Mouse (Mus musculus): ENCODE measurements around the gene Gm5478. TPM values are rescaled to one million over a fixed set of nuclear protein-coding genes. Genes with fewer than 3 reads are reported as not detected.
"Not testable (repeated sequence)": the region's sequence is repeated elsewhere in the genome, so short reads cannot be mapped to it uniquely, and the experiment has no call there.

The Gm5478 gene
- not detected in 2 replicates for polyA plus RNA-seq (2012; rRNA removed)

- TF ChIP-seq POLR2A (IDR thresholded peaks at IDR 0.05; ENCODE audit: control insufficient read depth, extremely low read depth, insufficient read depth, low read length, poor library complexity), result no peak
- no peak for TF ChIP-seq CTCF (IDR thresholded peaks at IDR 0.05; ENCODE audit: borderline replicate concordance, control insufficient read depth, extremely low read depth, insufficient read depth, low read length, poor library complexity)
- no peak within 1 kb of the TSS for H3K27ac ChIP-seq (ENCODE audit: control insufficient read depth, insufficient read depth, low read length)
- no peaks in the 10 kb centered on the region for H3K36me3 ChIP-seq (ENCODE audit: control insufficient read depth, insufficient read depth, low read length)
- WGBS, result 81% methylated on average over 3 of the region's 3 CpGs
- H3K4me1 ChIP-seq (replicated peaks; ENCODE audit: control insufficient read depth, insufficient read depth, low read length), result no peaks in the 10 kb centered on the region
- no peaks in the 10 kb centered on the region for H3K27me3 ChIP-seq (ENCODE audit: control insufficient read depth, insufficient read depth, low read length)
- H3K4me3 ChIP-seq (ENCODE audit: control insufficient read depth, insufficient read depth, low read length), result no peak within 1 kb of the TSS
- no peak for DNase-seq
These were observed at the start of gene Gm5478 for GRCm38 (mm10) chr15:101647280-101647679. Gene Gm5478 (minus strand): TSS chr15:101647380.

- TF ChIP-seq POLR2A (IDR thresholded peaks at IDR 0.05; ENCODE audit: control insufficient read depth, extremely low read depth, insufficient read depth, low read length, poor library complexity) (no peak), CTCF (IDR thresholded peaks at IDR 0.05; ENCODE audit: borderline replicate concordance, control insufficient read depth, extremely low read depth, insufficient read depth, low read length, poor library complexity) (no peak)
- Histone ChIP-seq H3K4me1 (replicated peaks; ENCODE audit: control insufficient read depth, insufficient read depth, low read length) (no peaks in the 10 kb centered on the region), H3K36me3 (ENCODE audit: control insufficient read depth, insufficient read depth, low read length) (no peaks in the 10 kb centered on the region), H3K27me3 (ENCODE audit: control insufficient read depth, insufficient read depth, low read length) (no peaks in the 10 kb centered on the region), H3K4me3 (ENCODE audit: control insufficient read depth, insufficient read depth, low read length) (no peak within 1 kb of the TSS), H3K27ac (ENCODE audit: control insufficient read depth, insufficient read depth, low read length) (no peak within 1 kb of the TSS)
- 93% methylated on average over 5 of the region's 5 CpGs for WGBS
- no peak for DNase-seq
These were observed 47.0 kb upstream of the Gm5478 start, which contains the start of gene Krt6a for GRCm38 (mm10) chr15:101694207-101694606. Gene Krt6a (minus strand): TSS chr15:101694307.

- not testable (repeated sequence) for DNase-seq; H3K4me3 ChIP-seq (ENCODE audit: control insufficient read depth, insufficient read depth, low read length); H3K27me3 ChIP-seq (ENCODE audit: control insufficient read depth, insufficient read depth, low read length); H3K4me1 ChIP-seq (replicated peaks; ENCODE audit: control insufficient read depth, insufficient read depth, low read length); H3K36me3 ChIP-seq (ENCODE audit: control insufficient read depth, insufficient read depth, low read length); H3K27ac ChIP-seq (ENCODE audit: control insufficient read depth, insufficient read depth, low read length)
- 98% methylated on average over 5 of the region's 5 CpGs for WGBS
These were observed 43.3 kb upstream of the Gm5478 start for GRCm38 (mm10) chr15:101690460-101690859.

GRCm38 (mm10) chr15:101688161-101688560 is 41.0 kb upstream of the Gm5478 start:
- H3K4me1 ChIP-seq (replicated peaks; ENCODE audit: control insufficient read depth, insufficient read depth, low read length), result no peaks in the 10 kb centered on the region
- H3K36me3 ChIP-seq (ENCODE audit: control insufficient read depth, insufficient read depth, low read length), result no peaks in the 10 kb centered on the region
- 64% methylated on average over 2 of the region's 2 CpGs for WGBS
- TF ChIP-seq POLR2A (IDR thresholded peaks at IDR 0.05; ENCODE audit: control insufficient read depth, extremely low read depth, insufficient read depth, low read length, poor library complexity) (no peak), CTCF (IDR thresholded peaks at IDR 0.05; ENCODE audit: borderline replicate concordance, control insufficient read depth, extremely low read depth, insufficient read depth, low read length, poor library complexity) (no peak)
- H3K27me3 ChIP-seq (ENCODE audit: control insufficient read depth, insufficient read depth, low read length), result no peaks in the 10 kb centered on the region
- no peak overlapping the region for H3K27ac ChIP-seq (ENCODE audit: control insufficient read depth, insufficient read depth, low read length)
- no peak for DNase-seq
- no peak overlapping the region for H3K4me3 ChIP-seq (ENCODE audit: control insufficient read depth, insufficient read depth, low read length)

GRCm38 (mm10) chr15:101680187-101680586 is 33.0 kb upstream of the Gm5478 start, which contains the start of gene Krt6b:
Gene Krt6b (minus strand): TSS chr15:101680287.
- no peak for DNase-seq
- WGBS, result 78% methylated on average over 2 of the region's 2 CpGs
- no peaks in the 10 kb centered on the region for H3K36me3 ChIP-seq (ENCODE audit: control insufficient read depth, insufficient read depth, low read length)
- H3K27me3 ChIP-seq (ENCODE audit: control insufficient read depth, insufficient read depth, low read length), result no peaks in the 10 kb centered on the region
- no peak within 1 kb of the TSS for H3K4me3 ChIP-seq (ENCODE audit: control insufficient read depth, insufficient read depth, low read length)
- no peak within 1 kb of the TSS for H3K27ac ChIP-seq (ENCODE audit: control insufficient read depth, insufficient read depth, low read length)
- H3K4me1 ChIP-seq (replicated peaks; ENCODE audit: control insufficient read depth, insufficient read depth, low read length), result no peaks in the 10 kb centered on the region
- no peak for TF ChIP-seq CTCF (IDR thresholded peaks at IDR 0.05; ENCODE audit: borderline replicate concordance, control insufficient read depth, extremely low read depth, insufficient read depth, low read length, poor library complexity)
- no peak for TF ChIP-seq POLR2A (IDR thresholded peaks at IDR 0.05; ENCODE audit: control insufficient read depth, extremely low read depth, insufficient read depth, low read length, poor library complexity)

- Histone ChIP-seq H3K27ac (ENCODE audit: control insufficient read depth, insufficient read depth, low read length) (no peak overlapping the region), H3K36me3 (ENCODE audit: control insufficient read depth, insufficient read depth, low read length) (no peaks in the 10 kb centered on the region), H3K4me3 (ENCODE audit: control insufficient read depth, insufficient read depth, low read length) (no peak overlapping the region), H3K27me3 (ENCODE audit: control insufficient read depth, insufficient read depth, low read length) (no peaks in the 10 kb centered on the region), H3K4me1 (replicated peaks; ENCODE audit: control insufficient read depth, insufficient read depth, low read length) (no peaks in the 10 kb centered on the region)
- TF ChIP-seq CTCF (IDR thresholded peaks at IDR 0.05; ENCODE audit: borderline replicate concordance, control insufficient read depth, extremely low read depth, insufficient read depth, low read length, poor library complexity) (no peak), POLR2A (IDR thresholded peaks at IDR 0.05; ENCODE audit: control insufficient read depth, extremely low read depth, insufficient read depth, low read length, poor library complexity) (no peak)
- 77% methylated on average over 1 of the region's 1 CpGs for WGBS
- DNase-seq, result no peak
These were observed 28.8 kb upstream of the Gm5478 start for GRCm38 (mm10) chr15:101675978-101676377.

- Histone ChIP-seq H3K4me1 (replicated peaks; ENCODE audit: control insufficient read depth, insufficient read depth, low read length) (no peaks in the 10 kb centered on the region), H3K4me3 (ENCODE audit: control insufficient read depth, insufficient read depth, low read length) (no peak overlapping the region), H3K27ac (ENCODE audit: control insufficient read depth, insufficient read depth, low read length) (no peak overlapping the region), H3K27me3 (ENCODE audit: control insufficient read depth, insufficient read depth, low read length) (no peaks in the 10 kb centered on the region), H3K36me3 (ENCODE audit: control insufficient read depth, insufficient read depth, low read length) (no peaks in the 10 kb centered on the region)
- TF ChIP-seq CTCF (IDR thresholded peaks at IDR 0.05; ENCODE audit: borderline replicate concordance, control insufficient read depth, extremely low read depth, insufficient read depth, low read length, poor library complexity) (no peak), POLR2A (IDR thresholded peaks at IDR 0.05; ENCODE audit: control insufficient read depth, extremely low read depth, insufficient read depth, low read length, poor library complexity) (no peak)
- no peak for DNase-seq
- WGBS, result 94% methylated on average over 5 of the region's 5 CpGs
These were observed 5.6 kb upstream of the Gm5478 start for GRCm38 (mm10) chr15:101652736-101653265.
